Mouse (Mus musculus) gastrocnemius, postnatal 4 days (tissue): ENCODE results near the gene Kcnip1. TPM values are rescaled to one million over a fixed set of nuclear protein-coding genes. Genes with fewer than 3 reads are reported as not detected.

Source experiments
- DNase-seq, 2 experiments: peaks; one replicate each; pipeline ENCODE4 v3.0.0; 2021 to 2022; ENCODE audit warnings: low spot score in 2 of 2, mixed read lengths in 2 of 2
- total RNA-seq, 2 experiments: library from RNA; stranded (reverse); gene quantifications; 2 replicates each; pipeline ENCODE4 v1.2.3; 2021

Gene Kcnip1
- total RNA-seq, 2 experiments from 2014 or later: 0.21 to 0.47 TPM

GRCm38 (mm10) chr11:33579621-33580020 is 413.3 kb downstream of the Kcnip1 start:
- DNase-seq: no peak

Other genes with a start within 250 kb of the Kcnip1 start
- gene Kcnmb1, start 30.1 kb downstream of the Kcnip1 start, total RNA-seq: under 1 TPM; 0.10 to 0.20 TPM
- gene Lcp2, start 53.8 kb upstream of the Kcnip1 start, total RNA-seq: 1 to 10 TPM; 3.3 to 3.4 TPM
- gene 4930469K13Rik, start 105.4 kb upstream of the Kcnip1 start, total RNA-seq: not detected
- gene Foxi1, start 214.9 kb upstream of the Kcnip1 start, total RNA-seq: not detected